Mouse (Mus musculus): Measurements from ENCODE around the gene Aen.
A peak's percentile ranks its signal among the peaks of the same experiment; 100 is the strongest.

Aen gene

GRCm38 (mm10) chr7:78893917-78894316 is 1.7 kb upstream of the Aen start:
- ATAC-seq (ENCODE audit: low TSS enrichment): no peak

GRCm38 (mm10) chr7:78895021-78895652 is 517 bp upstream of the Aen start:
- ATAC-seq (ENCODE audit: low TSS enrichment): no peak

GRCm38 (mm10) chr7:78897567-78897966 is 1.9 kb downstream of the Aen start:
- no peak for ATAC-seq (ENCODE audit: low TSS enrichment)

DNA sequence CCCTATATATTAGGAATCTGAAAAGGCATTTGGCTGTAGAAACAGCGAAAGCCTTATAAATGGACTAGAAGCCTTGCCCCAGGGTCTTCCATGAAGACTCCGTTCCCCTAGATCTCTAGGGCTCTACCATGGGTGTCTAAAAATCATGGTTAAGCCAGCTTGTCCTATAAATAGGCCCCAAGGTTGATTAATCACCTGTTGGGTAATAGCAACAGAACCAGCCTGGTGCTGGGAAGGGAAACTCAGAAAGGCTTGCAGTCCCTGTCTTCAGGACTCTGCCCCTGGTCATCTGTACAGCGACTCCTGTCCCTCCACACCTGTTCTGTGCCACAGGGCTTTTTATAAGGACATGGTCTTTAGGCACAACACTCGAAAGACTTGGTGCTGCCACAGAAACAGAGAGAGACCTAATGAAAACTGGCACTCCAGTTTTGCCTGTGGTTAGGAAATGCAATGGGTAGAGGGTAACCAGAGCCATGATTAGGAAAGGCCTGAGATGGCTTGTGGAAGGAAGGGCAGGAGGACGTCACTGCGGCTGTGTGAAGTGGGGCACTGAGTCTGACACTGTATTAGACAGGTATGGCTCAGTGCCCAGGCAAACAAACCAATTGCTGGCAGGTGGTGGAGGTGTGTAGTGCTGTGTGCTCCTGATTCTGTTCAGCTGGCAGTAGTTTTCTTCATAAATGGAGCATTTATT is 7.7 kb downstream of the Aen start:
- ATAC-seq (ENCODE audit: low TSS enrichment): no peak

- no peak for ATAC-seq (ENCODE audit: low TSS enrichment)
These were observed 8.5 kb downstream of the Aen start for GRCm38 (mm10) chr7:78904175-78904574.

GRCm38 (mm10) chr7:78909026-78909425 is 13.4 kb downstream of the Aen start:
- ATAC-seq (ENCODE audit: low TSS enrichment): no peak

GRCm38 (mm10) chr7:78910336-78911098 is 14.9 kb downstream of the Aen start:
- no peak; the same call in 1 of the 2 replicates for ATAC-seq (ENCODE audit: low TSS enrichment)

DNA sequence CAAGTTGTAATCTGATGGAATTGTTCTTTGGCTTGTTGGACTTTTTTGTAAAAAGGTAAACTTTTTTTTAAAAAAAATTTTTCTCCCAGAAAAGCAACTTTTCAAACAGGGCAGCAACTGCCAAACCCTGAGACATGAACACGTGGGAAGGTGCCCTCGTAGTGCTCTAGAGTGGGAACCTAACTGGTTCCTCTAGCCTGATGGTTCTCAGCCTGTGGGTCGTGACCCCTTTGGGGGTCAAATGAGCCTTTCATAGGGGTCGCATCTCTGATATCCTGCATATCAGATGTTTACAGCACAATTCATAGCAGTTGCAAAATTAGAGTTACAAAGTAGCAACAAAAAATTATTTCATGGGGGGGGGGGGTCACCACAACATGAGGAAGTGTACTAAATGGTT is 15.6 kb downstream of the Aen start:
- no peak for ATAC-seq (ENCODE audit: low TSS enrichment)

GRCm38 (mm10) chr7:78912253-78912973 is 16.8 kb downstream of the Aen start:
- peak; percentile 45; the same call in 1 of the 2 replicates for ATAC-seq (ENCODE audit: low TSS enrichment)

- ATAC-seq (ENCODE audit: low TSS enrichment): no peak
These were observed 17.4 kb downstream of the Aen start, which contains the start of gene Isg20 for GRCm38 (mm10) chr7:78912974-78913474. Isg20 (plus strand) TSS chr7:78913424.

DNA sequence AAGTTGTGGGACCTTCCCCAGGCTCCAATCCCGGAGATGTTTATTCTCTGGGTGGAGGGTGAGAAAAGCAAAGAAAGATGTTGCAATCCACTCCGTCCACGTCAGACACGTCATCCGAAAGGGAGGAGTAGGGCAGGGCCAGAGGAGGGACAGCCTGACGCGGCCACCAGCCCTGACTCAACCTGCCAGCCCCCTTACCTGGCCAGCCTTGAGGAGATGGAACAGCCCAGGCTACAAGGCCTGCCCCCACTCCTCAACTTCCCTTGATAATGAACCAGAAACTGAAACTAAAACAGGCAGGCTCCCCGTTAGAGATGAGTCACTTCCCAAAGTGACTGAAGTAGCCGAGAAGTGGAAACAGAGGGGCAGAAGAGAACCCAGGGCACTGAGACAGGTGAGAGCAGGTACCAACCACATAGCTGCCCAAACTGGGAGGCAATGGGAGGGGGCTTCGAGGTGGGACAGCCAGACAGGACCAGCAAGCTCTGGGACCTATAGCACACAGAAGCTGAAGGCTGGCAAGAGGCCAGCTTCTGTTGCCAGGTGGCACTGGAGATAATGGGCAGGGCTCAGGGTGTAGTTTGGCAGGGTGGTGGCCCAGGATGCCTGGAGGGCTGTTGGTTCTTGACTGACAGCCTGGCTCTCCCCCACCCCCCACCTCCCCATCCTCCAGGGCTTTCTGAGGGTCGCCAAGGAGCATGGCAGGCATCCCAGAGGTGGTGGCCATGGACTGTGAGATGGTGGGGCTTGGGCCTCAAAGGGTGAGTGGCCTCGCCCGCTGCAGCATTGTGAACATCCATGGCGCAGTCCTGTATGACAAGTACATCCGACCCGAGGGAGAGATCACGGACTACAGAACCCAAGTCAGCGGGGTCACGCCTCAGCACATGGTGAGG is 18.2 kb downstream of the Aen start:
- peak; percentile 35; the same call in 1 of the 2 replicates for ATAC-seq (ENCODE audit: low TSS enrichment)

DNA sequence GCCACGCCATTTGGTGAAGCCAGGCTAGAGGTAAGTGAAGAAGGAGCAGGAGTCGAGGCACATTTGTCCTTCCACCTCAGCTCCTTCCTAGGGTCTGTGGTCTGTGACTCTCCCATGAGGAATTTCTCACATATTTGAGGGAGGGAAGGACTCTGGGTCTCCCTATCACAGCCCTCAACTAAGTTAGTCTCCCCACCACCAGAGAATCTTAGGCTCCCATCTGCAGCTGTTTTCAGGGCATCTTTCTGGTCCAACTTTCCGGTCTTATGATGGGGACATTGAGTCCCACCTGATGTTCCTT is 18.8 kb downstream of the Aen start:
- ATAC-seq (ENCODE audit: low TSS enrichment): no peak

DNA sequence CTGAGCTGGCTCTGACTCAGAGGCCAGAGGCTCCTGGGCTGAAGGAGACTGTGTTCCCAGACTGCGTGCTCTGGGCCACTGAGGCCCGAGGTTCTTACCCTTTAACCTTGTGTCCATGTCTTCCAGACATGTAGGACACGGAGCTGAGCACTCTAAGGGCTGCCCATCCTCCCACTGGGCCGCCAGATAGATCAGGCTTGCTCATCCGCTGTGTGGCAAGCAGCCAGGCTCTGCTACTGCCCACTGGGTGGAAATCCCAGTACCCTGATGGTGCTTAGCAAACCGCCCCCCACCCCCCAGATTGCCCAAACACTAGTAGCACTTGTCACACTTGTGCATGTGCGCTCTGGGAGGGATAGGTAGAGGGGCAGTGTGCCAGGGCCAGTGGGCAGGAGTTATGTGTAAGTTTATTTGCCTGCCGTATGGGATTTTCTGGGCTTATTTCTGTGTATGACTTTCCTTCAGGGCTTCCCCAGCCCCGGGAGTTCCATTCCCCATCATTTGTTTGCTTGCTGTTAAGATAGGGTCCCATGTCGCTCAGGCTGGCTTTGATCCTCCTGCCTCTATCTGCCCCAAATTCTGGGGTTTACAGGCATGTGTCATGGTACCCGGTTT is 19.3 kb downstream of the Aen start:
- no peak for ATAC-seq (ENCODE audit: low TSS enrichment)

- ATAC-seq (ENCODE audit: low TSS enrichment): no peak
These were observed 23.0 kb downstream of the Aen start for GRCm38 (mm10) chr7:78918686-78919085.

GRCm38 (mm10) chr7:78922506-78922905 is 26.9 kb downstream of the Aen start:
- ATAC-seq (ENCODE audit: low TSS enrichment): no peak

- peak; percentile 90 for ATAC-seq (ENCODE audit: low TSS enrichment)
These were observed 28.6 kb downstream of the Aen start for GRCm38 (mm10) chr7:78924300-78924699.

DNA sequence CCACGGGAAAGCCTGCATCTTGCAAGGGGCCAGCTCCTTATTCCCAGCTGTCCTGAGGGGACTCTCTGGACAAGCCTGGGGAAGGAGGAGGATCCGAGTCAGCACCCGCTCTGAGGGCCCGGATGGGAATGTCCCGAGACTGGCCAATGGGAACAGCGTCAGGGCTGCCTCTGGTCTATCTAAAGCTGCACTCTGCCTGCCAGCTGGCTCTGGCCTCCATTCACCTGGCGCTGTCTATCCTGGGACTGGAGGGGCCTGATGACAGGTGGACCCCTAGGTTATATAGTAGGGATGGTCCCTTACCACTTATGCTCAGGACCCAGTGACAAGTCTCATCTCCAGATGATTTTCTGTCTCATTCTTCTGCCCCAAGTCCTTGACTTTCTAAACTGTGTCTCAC is 29.1 kb downstream of the Aen start:
- ATAC-seq (ENCODE audit: low TSS enrichment): no peak

- ATAC-seq (ENCODE audit: low TSS enrichment): no peak; the same call in 1 of the 2 replicates
These were observed 30.0 kb downstream of the Aen start for GRCm38 (mm10) chr7:78925680-78926079.

GRCm38 (mm10) chr7:78926156-78926555 is 30.5 kb downstream of the Aen start:
- peak; percentile 38; the same call in 1 of the 2 replicates for ATAC-seq (ENCODE audit: low TSS enrichment)

DNA sequence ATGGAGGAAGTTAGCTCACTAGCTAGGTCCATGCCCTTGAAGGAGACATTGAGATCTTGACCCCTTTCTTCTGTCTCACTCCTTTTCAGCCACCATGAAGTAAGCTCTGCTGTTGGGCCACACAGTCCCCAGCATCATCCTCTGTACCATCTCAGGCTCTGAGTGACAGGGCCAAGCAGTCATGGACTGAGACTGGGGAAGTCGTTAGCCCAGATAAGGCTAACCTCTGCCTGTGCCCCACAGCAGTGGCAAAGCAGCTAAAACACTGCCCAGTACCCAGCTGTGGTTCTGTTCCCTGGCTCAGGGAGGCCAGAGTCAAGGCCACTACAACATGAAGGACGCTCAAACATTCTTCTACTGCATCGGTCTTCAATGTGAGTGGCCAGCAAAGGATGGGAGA is 31.6 kb downstream of the Aen start:
- no peak for ATAC-seq (ENCODE audit: low TSS enrichment)
